Mouse (Mus musculus) spleen, adult 2 months (tissue): ENCODE measurements at regions not wholly inside any gene's neighbourhood (a gene's known extent, or its start where the extent isn't known, plus 50 kb on each side); places are given as distances from the start of the nearest gene placed in this dataset.

Experiments
- CTCF ChIP-seq: fragments of 200-500 bp; IDR thresholded peaks from 2 replicates; pipeline ENCODE4 v1.5.1; 2011; ENCODE audit warnings: mild to moderate bottlenecking, inconsistent platforms; ENCODE audit not compliant: insufficient read depth, insufficient read length, insufficient replicate concordance; ENCODE audit errors: extremely low read depth
- POLR2A ChIP-seq: fragments of 200-500 bp; IDR thresholded peaks from 2 replicates; pipeline ENCODE4 v1.6.1; 2011; ENCODE audit warnings: low read depth, low read length, inconsistent platforms

DNA sequence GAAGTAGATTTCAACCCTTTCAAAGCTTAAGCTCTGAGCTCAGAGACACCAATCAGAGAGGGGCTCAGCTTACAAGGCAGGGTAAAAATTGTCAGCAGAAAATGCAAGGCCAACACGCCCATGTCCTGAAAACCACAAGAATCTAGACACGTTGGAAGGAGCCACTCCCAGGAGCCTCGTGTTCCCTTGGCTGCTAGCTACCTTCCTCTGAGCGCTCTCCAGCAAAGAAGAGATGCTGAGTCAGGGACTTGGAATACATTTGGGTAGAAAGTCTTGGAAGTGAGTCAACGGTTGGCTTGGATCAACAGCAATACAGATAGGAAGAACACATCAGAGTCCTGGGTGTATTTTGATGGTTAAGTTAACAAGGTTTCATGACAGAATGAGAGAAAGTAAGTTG is 255.5 kb downstream of the Wdr11 start:
- TF ChIP-seq CTCF, result no peak
- no peak for TF ChIP-seq POLR2A
